Mouse (Mus musculus): ENCODE data around the gene Scrg1.

GRCm38 (mm10) chr8:57450726-57451125, 5.0 kb upstream of the Scrg1 start:
- TF ChIP-seq POLR2A (IDR thresholded peaks at IDR 0.05; ENCODE audit: extremely low read depth, insufficient read depth, low read length) (no peak), CTCF (IDR thresholded peaks at IDR 0.05; ENCODE audit: low read depth, low read length) (no peak)
